Mouse (Mus musculus): ENCODE measurements around the gene Kcnq2. TPM values are rescaled to one million over a fixed set of nuclear protein-coding genes. Genes with fewer than 3 reads are reported as not detected.
A peak's percentile ranks its signal among the peaks of the same experiment; 100 is the strongest.

Kcnq2 gene
- polyA plus RNA-seq (2015; fragmentation: Nextera tagmentation; extraction: Ambion mirVana) = 28.1 and 31.8 TPM in 2 replicates

- peaks cover 37% of the 10 kb centered on the region for H3K4me1 ChIP-seq
- H3K27ac ChIP-seq = peak within 1 kb of the TSS; percentile 94
- peak within 1 kb of the TSS; percentile 79 for H3K9ac ChIP-seq
- ATAC-seq = peak; percentile 75
- peak within 1 kb of the TSS; percentile 85 for H3K4me2 ChIP-seq
- H3K27me3 ChIP-seq = peaks cover 55% of the 10 kb centered on the region
- H3K36me3 ChIP-seq (ENCODE audit: poor library complexity, severe bottlenecking) = no peaks in the 10 kb centered on the region
- H3K9me3 ChIP-seq (replicated peaks) = no peaks in the 10 kb centered on the region
- WGBS = under 1% methylated on average over 104 of the region's 104 CpGs
- H3K4me3 ChIP-seq = peak within 1 kb of the TSS; percentile 63
Observed at GRCm38 (mm10) chr2:181134591-181135445, at the start of gene Kcnq2. Kcnq2 (minus strand) TSS chr2:181135300.

- H3K9me3 ChIP-seq (replicated peaks) = no peaks in the 10 kb centered on the region
- no peak for ATAC-seq
- H3K4me2 ChIP-seq = no peak overlapping the region
- H3K4me3 ChIP-seq = no peak overlapping the region
- no peaks in the 10 kb centered on the region for H3K4me1 ChIP-seq
- H3K27me3 ChIP-seq = 0 out of 2 replicates have a peak, but pooled peaks cover 6% of the 10 kb centered on the region
- no peaks in the 10 kb centered on the region for H3K36me3 ChIP-seq (ENCODE audit: poor library complexity, severe bottlenecking)
- no peak overlapping the region for H3K9ac ChIP-seq
- no peak overlapping the region for H3K27ac ChIP-seq
- 78% methylated on average over 6 of the region's 6 CpGs for WGBS
Observed at GRCm38 (mm10) chr2:181180898-181181297, 45.8 kb upstream of the Kcnq2 start.

- H3K36me3 ChIP-seq (ENCODE audit: poor library complexity, severe bottlenecking) = no peaks in the 10 kb centered on the region
- no peak overlapping the region for H3K9ac ChIP-seq
- H3K4me1 ChIP-seq = no peaks in the 10 kb centered on the region
- no peaks in the 10 kb centered on the region for H3K9me3 ChIP-seq (replicated peaks)
- H3K4me3 ChIP-seq = no peak overlapping the region
- no peaks in the 10 kb centered on the region for H3K27me3 ChIP-seq
- H3K4me2 ChIP-seq = no peak overlapping the region
- no peak for ATAC-seq
- no peak overlapping the region for H3K27ac ChIP-seq
- WGBS = 81% methylated on average over 5 of the region's 5 CpGs
Observed at GRCm38 (mm10) chr2:181178471-181178870, 43.4 kb upstream of the Kcnq2 start.

GRCm38 (mm10) chr2:181178015-181178414 is 42.9 kb upstream of the Kcnq2 start:
- H3K4me3 ChIP-seq = no peak overlapping the region
- H3K4me1 ChIP-seq = no peaks in the 10 kb centered on the region
- H3K36me3 ChIP-seq (ENCODE audit: poor library complexity, severe bottlenecking) = no peaks in the 10 kb centered on the region
- no peak overlapping the region for H3K27ac ChIP-seq
- H3K9me3 ChIP-seq (replicated peaks) = no peaks in the 10 kb centered on the region
- WGBS = 80% methylated on average over 3 of the region's 3 CpGs
- no peaks in the 10 kb centered on the region for H3K27me3 ChIP-seq
- H3K4me2 ChIP-seq = no peak overlapping the region
- H3K9ac ChIP-seq = no peak overlapping the region
- ATAC-seq = no peak

- WGBS = 83% methylated on average over 3 of the region's 3 CpGs
- Histone ChIP-seq H3K4me2 (no peak overlapping the region), H3K4me3 (no peak overlapping the region), H3K4me1 (no peaks in the 10 kb centered on the region), H3K9me3 (replicated peaks) (no peaks in the 10 kb centered on the region), H3K27me3 (no peaks in the 10 kb centered on the region), H3K36me3 (ENCODE audit: poor library complexity, severe bottlenecking) (no peaks in the 10 kb centered on the region), H3K9ac (no peak overlapping the region), H3K27ac (no peak overlapping the region)
- ATAC-seq = no peak
Observed at GRCm38 (mm10) chr2:181174646-181175045, 39.5 kb upstream of the Kcnq2 start.

- Histone ChIP-seq H3K4me2 (no peak overlapping the region), H3K4me3 (no peak overlapping the region)
- WGBS = 78% methylated on average over 5 of the region's 5 CpGs
Observed at GRCm38 (mm10) chr2:181166469-181166868, 31.4 kb upstream of the Kcnq2 start.

GRCm38 (mm10) chr2:181160821-181161220 is 25.7 kb upstream of the Kcnq2 start:
- H3K27ac ChIP-seq = no peak overlapping the region
- H3K4me2 ChIP-seq = no peak overlapping the region
- H3K9ac ChIP-seq = no peak overlapping the region
- no peak for ATAC-seq
- WGBS = 76% methylated on average over 4 of the region's 4 CpGs
- H3K4me1 ChIP-seq = peaks cover 33% of the 10 kb centered on the region
- H3K27me3 ChIP-seq = peaks cover 13% of the 10 kb centered on the region
- no peaks in the 10 kb centered on the region for H3K9me3 ChIP-seq (replicated peaks)
- no peaks in the 10 kb centered on the region for H3K36me3 ChIP-seq (ENCODE audit: poor library complexity, severe bottlenecking)
- H3K4me3 ChIP-seq = no peak overlapping the region

More at GRCm38 (mm10) chr2:181166469-181166868, 31.4 kb upstream of the Kcnq2 start:
- H3K9ac ChIP-seq = no peak overlapping the region
- H3K27ac ChIP-seq = no peak overlapping the region
- H3K9me3 ChIP-seq (replicated peaks) = no peaks in the 10 kb centered on the region
- H3K27me3 ChIP-seq = no peaks in the 10 kb centered on the region
- no peaks in the 10 kb centered on the region for H3K36me3 ChIP-seq (ENCODE audit: poor library complexity, severe bottlenecking)
- H3K4me1 ChIP-seq = no peaks in the 10 kb centered on the region
- ATAC-seq = no peak

GRCm38 (mm10) chr2:181159771-181160170 is 24.7 kb upstream of the Kcnq2 start:
- H3K9ac ChIP-seq = 0 out of 2 replicates have a peak overlapping the region, but pooled peaks have one; percentile 23
- 0% methylated on average over 2 of the region's 2 CpGs for WGBS
- H3K27me3 ChIP-seq = peaks cover 22% of the 10 kb centered on the region
- H3K4me2 ChIP-seq = peak overlapping the region; percentile 18
- H3K4me1 ChIP-seq = peaks cover 40% of the 10 kb centered on the region
- ATAC-seq = peak; percentile 90
- H3K9me3 ChIP-seq (replicated peaks) = no peaks in the 10 kb centered on the region
- H3K36me3 ChIP-seq (ENCODE audit: poor library complexity, severe bottlenecking) = no peaks in the 10 kb centered on the region
- peak overlapping the region; percentile 76 for H3K27ac ChIP-seq
- no peak overlapping the region for H3K4me3 ChIP-seq

- Histone ChIP-seq H3K4me1 (peaks cover 41% of the 10 kb centered on the region), H3K9ac (no peak overlapping the region), H3K27me3 (peaks cover 22% of the 10 kb centered on the region), H3K27ac (peak overlapping the region; percentile 76; the same call in 1 of the 2 replicates), H3K4me2 (peak overlapping the region; percentile 18; the same call in 1 of the 2 replicates), H3K9me3 (replicated peaks) (no peaks in the 10 kb centered on the region), H3K4me3 (no peak overlapping the region), H3K36me3 (ENCODE audit: poor library complexity, severe bottlenecking) (no peaks in the 10 kb centered on the region)
- WGBS = 57% methylated on average over 7 of the region's 7 CpGs
- ATAC-seq = no peak
Observed at GRCm38 (mm10) chr2:181159091-181159514, 24.0 kb upstream of the Kcnq2 start.

- Histone ChIP-seq H3K27ac (no peak overlapping the region), H3K9me3 (replicated peaks) (no peaks in the 10 kb centered on the region), H3K4me2 (no peak overlapping the region), H3K9ac (no peak overlapping the region), H3K27me3 (peaks cover 22% of the 10 kb centered on the region), H3K4me3 (no peak overlapping the region), H3K4me1 (peaks cover 41% of the 10 kb centered on the region), H3K36me3 (ENCODE audit: poor library complexity, severe bottlenecking) (no peaks in the 10 kb centered on the region)
- no peak for ATAC-seq
- WGBS = 88% methylated on average over 2 of the region's 2 CpGs
Observed at GRCm38 (mm10) chr2:181158471-181158870, 23.4 kb upstream of the Kcnq2 start.

GRCm38 (mm10) chr2:181157716-181158302 is 22.7 kb upstream of the Kcnq2 start:
- Histone ChIP-seq H3K27me3 (peaks cover 25% of the 10 kb centered on the region), H3K9me3 (replicated peaks) (no peaks in the 10 kb centered on the region), H3K4me3 (no peak overlapping the region), H3K27ac (no peak overlapping the region), H3K4me2 (no peak overlapping the region), H3K9ac (no peak overlapping the region), H3K36me3 (ENCODE audit: poor library complexity, severe bottlenecking) (no peaks in the 10 kb centered on the region), H3K4me1 (peaks cover 41% of the 10 kb centered on the region)
- 81% methylated on average over 6 of the region's 6 CpGs for WGBS
- ATAC-seq = no peak

- ATAC-seq = no peak
- peak overlapping the region; percentile 73 for H3K9ac ChIP-seq
- H3K27me3 ChIP-seq = peaks cover 29% of the 10 kb centered on the region
- H3K4me3 ChIP-seq = peak overlapping the region; percentile 51
- WGBS = 84% methylated on average over 4 of the region's 4 CpGs
- no peaks in the 10 kb centered on the region for H3K9me3 ChIP-seq (replicated peaks)
- peaks cover 41% of the 10 kb centered on the region for H3K4me1 ChIP-seq
- no peaks in the 10 kb centered on the region for H3K36me3 ChIP-seq (ENCODE audit: poor library complexity, severe bottlenecking)
- H3K27ac ChIP-seq = peak overlapping the region; percentile 71; the same call in 1 of the 2 replicates
- H3K4me2 ChIP-seq = peak overlapping the region; percentile 69
Observed at GRCm38 (mm10) chr2:181157180-181157579, 22.1 kb upstream of the Kcnq2 start.

Data from forebrain, embryonic 13.5 days (tissue).